Mouse (Mus musculus) heart, adult 10 weeks (tissue): ENCODE results near the gene Cnih1. TPM values are rescaled to one million over a fixed set of nuclear protein-coding genes. Genes with fewer than 3 reads are reported as not detected.

ENCODE experiments used
- polyA plus RNA-seq: library from polyadenylated mRNA; stranded (reverse); fragments of 350-450 nt; fragmentation: Illumina TruSeq; extraction: RNeasy Lipid Tissue Mini Kit (QIAGEN cat#74804); gene quantifications from one replicate; pipeline ENCODE4 v1.2.3, GENCODE M21; 2014; ENCODE audit warnings: low read depth, low replicate concordance

Gene Cnih1
- polyA plus RNA-seq = 60.8 TPM

DNA sequence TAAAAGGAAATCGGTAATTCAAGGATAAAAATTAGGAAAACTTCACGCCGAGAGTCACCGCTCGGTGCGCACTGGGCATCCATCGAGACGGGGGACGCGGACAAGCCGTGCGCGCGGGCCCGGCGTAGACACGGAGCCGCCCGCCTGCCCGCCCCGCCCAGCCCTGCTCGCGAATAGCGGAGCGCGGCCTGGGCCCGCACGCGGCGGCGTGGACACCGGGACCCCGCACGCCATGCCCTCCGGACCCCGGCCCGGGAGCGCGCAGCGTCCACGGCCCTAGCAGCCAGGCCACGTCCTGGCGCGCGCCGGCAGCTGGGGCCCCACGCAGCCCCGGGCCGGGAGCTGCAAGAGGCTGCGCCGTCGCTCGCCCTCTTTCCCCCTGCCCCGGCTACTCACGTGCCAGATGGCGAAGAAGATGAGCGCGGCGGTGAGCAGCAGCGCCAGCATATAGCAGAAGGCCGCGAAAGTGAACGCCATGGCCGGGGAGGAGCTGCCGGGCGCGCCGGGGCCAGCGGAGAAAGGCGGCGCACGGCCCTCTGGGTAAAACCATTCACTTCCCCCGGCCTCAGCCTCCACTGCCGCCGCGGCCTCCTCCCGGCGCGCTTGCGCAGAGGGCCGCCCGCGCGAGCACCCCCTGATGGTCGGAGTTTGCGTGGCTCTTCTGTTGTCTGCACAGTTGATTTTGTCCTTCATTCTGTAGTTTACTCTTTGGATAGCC lies at the start of gene Cnih1:
Gene Cnih1 (minus strand): TSS at position 625 of the 718 bp plus-strand sequence.

DNA sequence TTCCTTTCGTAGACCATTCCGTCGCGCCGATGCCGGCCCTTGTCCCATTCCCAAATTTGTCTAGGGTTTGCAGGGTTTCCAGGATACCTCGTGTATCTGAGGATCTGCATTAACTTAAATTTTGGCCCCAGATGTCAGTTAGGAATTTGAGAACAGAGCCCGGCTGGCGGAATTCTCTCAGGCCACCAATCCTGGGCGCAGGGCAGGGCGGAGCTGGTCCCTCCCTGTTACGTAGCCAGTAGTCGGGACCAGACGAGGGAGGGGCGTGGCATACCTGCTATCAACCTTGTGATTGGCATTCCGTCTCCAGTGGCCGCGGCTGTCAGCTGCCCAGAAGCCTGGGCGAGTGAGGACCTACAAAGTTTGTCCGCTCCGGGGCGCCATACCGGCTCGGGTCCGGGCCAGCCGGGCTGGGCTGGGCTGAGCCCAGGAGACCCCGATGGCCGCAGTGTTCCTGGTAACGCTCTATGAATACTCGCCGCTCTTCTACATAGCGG lies 43.7 kb upstream of the Cnih1 start, which contains the start of gene Cgrrf1:
Gene Cgrrf1 (plus strand): TSS at position 289 of the 497 bp plus-strand sequence.

DNA sequence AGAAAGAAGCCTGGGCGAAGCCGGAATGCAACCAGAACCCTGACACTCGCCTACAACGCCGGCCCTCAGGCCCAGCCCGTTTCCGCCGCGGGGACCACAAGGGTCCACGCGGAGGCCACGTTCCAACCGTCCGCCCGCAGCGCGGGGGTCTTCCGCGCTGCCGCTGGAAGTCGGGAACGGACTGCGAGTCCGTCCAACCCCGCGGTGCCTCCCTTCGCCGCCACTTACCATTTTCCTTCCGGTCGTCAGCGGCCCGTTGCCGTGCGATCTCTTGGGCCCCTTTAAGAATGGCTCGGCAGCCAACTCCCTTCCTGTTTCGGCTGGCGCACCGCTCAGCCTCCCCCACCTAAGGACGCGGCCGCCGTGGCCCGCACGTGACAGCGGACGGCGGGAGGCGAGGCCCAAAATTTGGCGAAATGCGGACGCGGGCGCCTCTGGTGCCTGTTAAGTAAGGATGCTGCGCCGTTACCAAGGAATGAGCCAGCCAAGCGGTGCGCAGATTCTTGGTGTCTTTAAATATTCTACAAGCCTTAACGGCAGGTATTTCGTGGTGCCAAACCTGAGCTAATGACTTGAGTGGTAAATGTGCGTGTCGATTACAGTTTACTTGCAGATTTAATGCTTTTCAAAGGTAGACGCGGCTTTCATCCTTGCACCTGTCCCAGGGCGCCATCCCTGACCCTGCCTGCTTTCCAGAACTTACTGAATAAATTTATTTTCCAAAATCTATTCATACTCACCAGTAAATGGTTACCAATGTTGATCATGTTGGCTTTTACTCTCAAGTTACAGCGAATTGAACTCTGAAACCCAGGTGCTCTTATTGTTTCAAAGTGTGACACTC lies 33.9 kb upstream of the Cnih1 start, which contains the start of gene Gmfb:
Gene Gmfb (minus strand): TSS at position 370 of the 844 bp plus-strand sequence.

DNA sequence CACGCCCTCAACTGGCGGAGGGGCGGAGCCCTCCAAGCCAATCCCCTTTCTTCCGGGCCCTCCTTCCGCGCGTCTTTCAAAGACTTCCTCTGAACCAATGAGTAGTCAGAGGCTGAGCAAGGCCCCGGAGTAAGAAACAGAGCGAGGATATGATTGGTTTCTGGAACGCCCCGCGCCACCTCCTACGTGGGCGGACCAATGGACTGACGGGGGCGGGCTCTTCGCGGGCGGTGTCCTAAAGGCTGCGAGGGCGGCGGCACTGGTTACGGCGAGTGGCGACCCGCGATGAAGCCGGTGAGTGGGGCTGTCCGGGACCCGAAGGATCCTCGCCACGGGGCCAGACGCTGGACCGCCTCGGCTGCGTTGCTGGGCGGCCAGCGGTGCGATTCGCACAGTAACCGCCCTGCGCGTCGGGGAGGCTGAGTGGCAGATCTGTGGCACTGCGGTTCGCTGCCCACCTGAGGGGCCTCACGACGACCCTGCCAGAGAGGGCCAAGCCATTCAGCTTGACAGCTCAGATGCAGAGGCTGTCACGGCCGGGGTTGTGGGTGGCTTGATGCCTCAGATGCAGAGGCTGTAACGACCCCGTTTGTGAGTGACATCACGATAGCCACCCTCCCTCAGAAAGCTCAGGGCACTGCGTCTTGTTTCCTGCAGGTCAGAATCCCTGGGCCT lies 27.7 kb downstream of the Cnih1 start, which contains the start of gene Cdkn3:
Gene Cdkn3 (plus strand): TSS at position 187 of the 675 bp plus-strand sequence.

Other genes with a start within 250 kb of the Cnih1 start
- gene Cdkn3, start 27.9 kb downstream of the Cnih1 start, polyA plus RNA-seq = not detected
- 28.2 TPM for gene Gmfb, start 33.8 kb upstream of the Cnih1 start, polyA plus RNA-seq
- gene Cgrrf1, start 43.7 kb upstream of the Cnih1 start, polyA plus RNA-seq = 45.0 TPM
- gene Samd4, start 94.4 kb upstream of the Cnih1 start, polyA plus RNA-seq = 30.3 TPM